Mouse (Mus musculus) cortical plate, adult 2 months (tissue): ENCODE results near the gene Nup210. TPM values are rescaled to one million over a fixed set of nuclear protein-coding genes. Genes with fewer than 3 reads are reported as not detected.
A peak's percentile ranks its signal among the peaks of the same experiment; 100 is the strongest.

Experiments
- H3K27ac ChIP-seq: fragments of 200-500 bp; 2 replicates; pipeline ENCODE4 v1.5.1; 2012; ENCODE audit warnings: low read length, control low read depth, inconsistent platforms; ENCODE audit not compliant: insufficient read depth
- H3K4me1 ChIP-seq: fragments of 200-500 bp; 2 replicates; pipeline ENCODE4 v1.6.1; 2011; ENCODE audit warnings: low read length; ENCODE audit not compliant: control insufficient read depth, insufficient read depth
- H3K4me3 ChIP-seq: fragments of 200-500 bp; 2 replicates; pipeline ENCODE4 v1.5.1; 2011; ENCODE audit warnings: mild to moderate bottlenecking, low read length, control low read depth; ENCODE audit not compliant: insufficient read depth
- CTCF ChIP-seq: fragments of 200-500 bp; IDR thresholded peaks from 2 replicates; pipeline ENCODE4 v1.5.1; 2011; ENCODE audit warnings: mild to moderate bottlenecking, control low read depth, low read length; ENCODE audit not compliant: insufficient read depth; ENCODE audit errors: extremely low read depth
- POLR2A ChIP-seq: fragments of 200-500 bp; IDR thresholded peaks from 2 replicates; pipeline ENCODE4 v1.6.1; 2011; ENCODE audit warnings: mild to moderate bottlenecking, low read length, control low read depth; ENCODE audit not compliant: insufficient read depth; ENCODE audit errors: extremely low read depth
- polyA plus RNA-seq: library from polyadenylated mRNA; depleted of rRNA; stranded (reverse); fragments of >200 nt; gene quantifications from 2 replicates; pipeline ENCODE4 v1.2.3, GENCODE M21; 2012

Gene Nup210
- polyA plus RNA-seq, 1 experiment: 17.2 TPM

GRCm38 (mm10) chr6:91146443-91147151, 30.0 kb upstream of the Nup210 start:
- Histone ChIP-seq H3K27ac (no peak overlapping the region), H3K4me1 (no peaks in the 10 kb centered on the region), H3K4me3 (no peak overlapping the region)
- TF ChIP-seq CTCF: no peak
- TF ChIP-seq POLR2A: no peak

- Histone ChIP-seq H3K4me1 (no peaks in the 10 kb centered on the region), H3K4me3 (no peak overlapping the region), H3K27ac (no peak overlapping the region)
- TF ChIP-seq POLR2A (no peak), CTCF (no peak)
Observed at GRCm38 (mm10) chr6:91145572-91145971, 28.9 kb upstream of the Nup210 start.

- no peaks in the 10 kb centered on the region for H3K4me1 ChIP-seq
- TF ChIP-seq POLR2A (no peak), CTCF (no peak)
- no peak overlapping the region for H3K27ac ChIP-seq
- no peak overlapping the region for H3K4me3 ChIP-seq
Observed at GRCm38 (mm10) chr6:91145056-91145455, 28.4 kb upstream of the Nup210 start.

- Histone ChIP-seq H3K4me3 (no peak overlapping the region), H3K27ac (no peak overlapping the region), H3K4me1 (no peaks in the 10 kb centered on the region)
- no peak for TF ChIP-seq POLR2A
- peak; percentile 91 for TF ChIP-seq CTCF
Observed at GRCm38 (mm10) chr6:91139846-91140245, 23.2 kb upstream of the Nup210 start.

- Histone ChIP-seq H3K27ac (no peak overlapping the region), H3K4me1 (no peaks in the 10 kb centered on the region), H3K4me3 (no peak overlapping the region)
- TF ChIP-seq CTCF (no peak), POLR2A (no peak)
Observed at GRCm38 (mm10) chr6:91137343-91137956, 20.8 kb upstream of the Nup210 start.

GRCm38 (mm10) chr6:91130856-91131255, 14.2 kb upstream of the Nup210 start:
- TF ChIP-seq CTCF (no peak), POLR2A (no peak)
- H3K27ac ChIP-seq: no peak overlapping the region
- H3K4me3 ChIP-seq: no peak overlapping the region
- H3K4me1 ChIP-seq: no peaks in the 10 kb centered on the region

- no peak overlapping the region for H3K27ac ChIP-seq
- no peak overlapping the region for H3K4me3 ChIP-seq
- no peak for TF ChIP-seq CTCF
- TF ChIP-seq POLR2A: no peak
- no peaks in the 10 kb centered on the region for H3K4me1 ChIP-seq
Observed at GRCm38 (mm10) chr6:91128996-91129395, 12.4 kb upstream of the Nup210 start.

- TF ChIP-seq POLR2A (no peak), CTCF (no peak)
- Histone ChIP-seq H3K4me1 (no peaks in the 10 kb centered on the region), H3K27ac (no peak overlapping the region), H3K4me3 (no peak overlapping the region)
Observed at GRCm38 (mm10) chr6:91125228-91125585, 8.6 kb upstream of the Nup210 start.

- Histone ChIP-seq H3K27ac (no peak overlapping the region), H3K4me3 (no peak overlapping the region), H3K4me1 (no peaks in the 10 kb centered on the region)
- TF ChIP-seq POLR2A (no peak), CTCF (no peak)
Observed at GRCm38 (mm10) chr6:91124286-91125227, 7.9 kb upstream of the Nup210 start.
